Mouse (Mus musculus): ENCODE measurements around the gene Ric8a. TPM values are rescaled to one million over a fixed set of nuclear protein-coding genes. Genes with fewer than 3 reads are reported as not detected.

Gene Ric8a
- polyA plus RNA-seq, 1 experiment from 2014 or later: 76.0 TPM

DNA sequence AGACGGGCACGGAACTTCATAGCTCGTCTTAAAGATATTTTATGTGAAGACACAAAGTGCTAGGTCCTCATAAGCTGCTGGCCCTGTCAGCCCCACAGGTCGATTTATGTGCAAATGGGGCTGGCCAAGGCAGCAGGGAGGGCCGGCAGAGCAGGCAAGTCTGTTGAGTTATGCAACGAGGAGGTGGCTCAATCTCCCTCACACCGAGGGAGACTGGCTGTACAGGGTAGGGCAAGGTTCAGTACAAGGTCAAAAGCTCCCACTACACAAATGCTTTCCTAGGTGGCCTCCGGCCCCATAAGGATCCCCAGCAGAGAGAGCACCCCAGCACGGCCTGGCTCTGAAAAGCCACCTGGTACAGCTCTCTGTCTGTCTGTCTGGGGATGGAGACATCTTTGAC is 3.4 kb upstream of the Ric8a start:
- no peak overlapping the region for H3K4me3 ChIP-seq (ENCODE audit: low read depth, low read length)
- no peaks in the 10 kb centered on the region for H3K27me3 ChIP-seq (replicated peaks; ENCODE audit: control insufficient read depth, insufficient read depth, low read length)
- H3K9ac ChIP-seq (ENCODE audit: low read depth, low read length): no peak overlapping the region
- DNase-seq (ENCODE audit: low spot score) (no peak), ATAC-seq (ENCODE audit: low read depth) (no peak)
- H3K9me3 ChIP-seq (ENCODE audit: control insufficient read depth, low read length): no peaks in the 10 kb centered on the region
- 85% methylated on average over 9 of the region's 9 CpGs for WGBS
- H3K36me3 ChIP-seq (ENCODE audit: control insufficient read depth, insufficient read depth, low read length): peaks cover 36% of the 10 kb centered on the region
- no peak overlapping the region for H3K4me2 ChIP-seq (ENCODE audit: low read depth, low read length)
- H3K4me1 ChIP-seq (ENCODE audit: control insufficient read depth, insufficient read depth, low read length): peaks cover 16% of the 10 kb centered on the region
- no peak overlapping the region for H3K27ac ChIP-seq (replicated peaks; ENCODE audit: low read depth, low read length)

GRCm38 (mm10) chr7:140854483-140854882 is 2.3 kb upstream of the Ric8a start:
- no peaks in the 10 kb centered on the region for H3K9me3 ChIP-seq (ENCODE audit: control insufficient read depth, low read length)
- H3K4me2 ChIP-seq (ENCODE audit: low read depth, low read length): no peak overlapping the region
- H3K4me3 ChIP-seq (ENCODE audit: low read depth, low read length): no peak overlapping the region
- H3K36me3 ChIP-seq (ENCODE audit: control insufficient read depth, insufficient read depth, low read length): peaks cover 46% of the 10 kb centered on the region
- H3K4me1 ChIP-seq (ENCODE audit: control insufficient read depth, insufficient read depth, low read length): peaks cover 21% of the 10 kb centered on the region
- no peaks in the 10 kb centered on the region for H3K27me3 ChIP-seq (replicated peaks; ENCODE audit: control insufficient read depth, insufficient read depth, low read length)
- ATAC-seq (ENCODE audit: low read depth) (no peak), DNase-seq (ENCODE audit: low spot score) (no peak)
- WGBS: 95% methylated on average over 18 of the region's 18 CpGs
- no peak overlapping the region for H3K9ac ChIP-seq (ENCODE audit: low read depth, low read length)
- H3K27ac ChIP-seq (replicated peaks; ENCODE audit: low read depth, low read length): no peak overlapping the region

DNA sequence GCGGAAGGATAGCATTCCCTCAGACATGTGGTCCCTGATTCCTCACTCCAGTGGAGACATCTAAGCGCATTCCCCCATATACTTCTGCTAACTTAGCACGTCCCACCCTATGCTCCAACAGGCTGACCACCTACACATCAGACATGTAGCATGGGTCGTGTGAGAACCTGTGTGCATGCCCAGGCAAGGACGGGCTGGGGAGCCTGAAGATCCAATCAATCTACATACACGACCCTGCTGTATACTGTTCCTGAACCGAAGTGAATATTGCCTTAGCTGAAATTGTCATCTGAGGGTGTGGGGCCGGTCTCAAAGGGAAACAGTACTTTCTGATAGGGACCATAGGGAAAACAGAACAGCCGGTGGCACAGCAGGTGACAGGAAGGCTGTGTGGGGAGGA is 1.6 kb upstream of the Ric8a start:
- ATAC-seq (ENCODE audit: low read depth): no peak
- Histone ChIP-seq H3K36me3 (ENCODE audit: control insufficient read depth, insufficient read depth, low read length) (peaks cover 53% of the 10 kb centered on the region), H3K27me3 (replicated peaks; ENCODE audit: control insufficient read depth, insufficient read depth, low read length) (no peaks in the 10 kb centered on the region)

DNA sequence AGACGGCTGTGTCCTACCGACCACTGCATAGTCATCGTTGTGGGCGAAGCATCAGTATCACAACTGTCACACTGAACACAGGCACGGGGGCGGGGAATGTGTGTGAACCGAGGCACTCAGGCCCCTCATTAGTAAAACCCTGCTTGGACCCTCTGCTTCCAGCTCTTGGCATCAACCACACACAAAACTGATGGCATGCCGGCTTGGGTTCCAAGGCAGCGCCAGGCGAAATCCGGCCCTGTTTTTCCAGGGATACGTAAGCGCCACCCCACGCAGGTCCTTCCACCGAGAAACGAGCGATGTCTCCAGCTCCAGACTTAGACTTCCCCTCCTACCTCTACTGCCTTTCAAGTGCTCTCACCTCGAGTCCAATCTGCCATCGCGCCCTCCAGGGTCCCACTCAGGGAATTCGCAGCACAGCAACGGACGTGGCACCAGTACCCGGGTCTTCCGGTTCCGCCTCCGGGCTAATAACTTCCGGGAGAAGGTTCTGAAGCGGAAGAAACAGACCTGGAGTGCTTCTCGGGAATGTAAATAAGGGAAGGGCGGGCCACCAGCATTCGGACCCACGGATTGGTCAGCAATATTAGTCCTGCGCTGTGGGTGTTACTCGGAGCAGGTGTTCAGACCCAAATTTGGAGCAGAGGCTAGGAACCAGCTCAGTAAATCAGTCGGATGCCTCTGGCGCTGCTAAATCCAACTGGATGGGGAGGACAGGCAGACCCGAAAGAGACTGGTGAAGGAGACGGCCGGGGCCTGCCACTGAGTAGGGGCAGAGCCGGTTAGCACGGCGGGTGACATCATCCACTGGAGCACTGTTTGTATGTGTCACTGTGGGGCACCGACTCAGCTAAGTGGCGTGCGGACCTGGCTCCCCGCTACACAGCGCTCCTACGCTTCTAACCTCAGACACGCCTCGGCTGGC is 635 bp upstream of the Ric8a start, which contains the start of gene Gm45785:
Gene Gm45785, minus strand, starts transcription at position 472 of the 925 bp plus-strand sequence.
- Histone ChIP-seq H3K4me3 (ENCODE audit: low read depth, low read length) (peak within 1 kb of the TSS; percentile 89), H3K36me3 (ENCODE audit: control insufficient read depth, insufficient read depth, low read length) (peaks cover 62% of the 10 kb centered on the region), H3K9ac (ENCODE audit: low read depth, low read length) (peak within 1 kb of the TSS; percentile 92), H3K4me2 (ENCODE audit: low read depth, low read length) (peak within 1 kb of the TSS; percentile 97), H3K4me1 (ENCODE audit: control insufficient read depth, insufficient read depth, low read length) (peaks cover 21% of the 10 kb centered on the region), H3K9me3 (ENCODE audit: control insufficient read depth, low read length) (no peaks in the 10 kb centered on the region), H3K27ac (replicated peaks; ENCODE audit: low read depth, low read length) (peak within 1 kb of the TSS; percentile 93), H3K27me3 (replicated peaks; ENCODE audit: control insufficient read depth, insufficient read depth, low read length) (no peaks in the 10 kb centered on the region)
- DNase-seq (ENCODE audit: low spot score) (peak; percentile 96), ATAC-seq (ENCODE audit: low read depth) (peak; percentile 83)
- under 1% methylated on average over 45 of the region's 51 CpGs for WGBS

More for the DNA sequence above, 1.6 kb upstream of the Ric8a start:
- Histone ChIP-seq H3K9ac (ENCODE audit: low read depth, low read length) (peak overlapping the region; percentile 92), H3K27ac (replicated peaks; ENCODE audit: low read depth, low read length) (peak overlapping the region; percentile 93; the same call in 1 of the 2 replicates), H3K9me3 (ENCODE audit: control insufficient read depth, low read length) (no peaks in the 10 kb centered on the region), H3K4me3 (ENCODE audit: low read depth, low read length) (peak overlapping the region; percentile 89), H3K4me2 (ENCODE audit: low read depth, low read length) (peak overlapping the region; percentile 97), H3K4me1 (ENCODE audit: control insufficient read depth, insufficient read depth, low read length) (peaks cover 21% of the 10 kb centered on the region)
- 72% methylated on average over 9 of the region's 9 CpGs for WGBS
- DNase-seq (ENCODE audit: low spot score): no peak

DNA sequence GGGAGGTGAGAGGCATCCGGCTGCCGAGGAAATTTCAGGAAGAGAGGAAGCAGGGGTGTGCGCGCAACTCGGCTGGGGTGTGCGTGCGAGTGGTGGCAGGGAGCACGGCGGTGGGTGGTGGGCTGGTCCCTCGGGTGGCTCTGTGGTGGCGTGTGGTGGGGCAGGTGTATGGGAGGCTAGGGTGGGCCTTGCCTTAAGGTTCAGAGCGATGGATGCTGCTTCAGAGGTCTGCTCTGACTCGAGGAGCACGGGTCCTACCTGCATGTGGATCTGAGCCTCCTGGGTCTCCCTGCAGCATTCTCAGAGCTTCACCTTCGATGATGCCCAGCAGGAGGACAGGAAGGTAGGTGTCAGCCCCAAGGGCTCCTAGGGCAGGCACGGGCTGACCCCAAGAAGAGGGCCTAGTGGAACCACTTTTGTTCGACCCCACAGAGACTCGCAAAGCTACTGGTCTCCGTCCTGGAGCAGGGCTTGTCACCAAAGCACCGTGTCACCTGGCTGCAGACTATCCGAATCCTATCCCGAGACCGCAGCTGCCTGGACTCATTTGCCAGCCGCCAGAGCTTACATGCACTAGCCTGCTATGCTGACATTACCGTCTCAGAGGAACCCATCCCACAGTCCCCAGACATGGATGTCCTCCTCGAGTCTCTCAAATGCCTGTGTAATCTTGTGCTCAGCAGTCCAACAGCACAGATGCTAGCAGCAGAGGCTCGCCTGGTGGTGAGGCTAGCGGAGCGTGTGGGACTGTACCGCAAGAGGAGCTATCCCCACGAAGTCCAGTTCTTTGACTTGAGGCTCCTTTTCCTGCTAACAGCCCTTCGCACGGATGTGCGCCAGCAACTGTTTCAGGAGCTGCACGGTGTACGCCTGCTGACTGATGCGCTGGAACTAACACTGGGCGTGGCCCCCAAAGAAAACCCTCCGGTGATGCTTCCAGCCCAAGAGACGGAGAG is 1.1 kb downstream of the Ric8a start, which contains the start of gene Bet1l:
Gene Bet1l, minus strand, starts transcription at position 28 of the 956 bp plus-strand sequence.
- Histone ChIP-seq H3K4me2 (ENCODE audit: low read depth, low read length) (peak within 1 kb of the TSS; percentile 97), H3K9me3 (ENCODE audit: control insufficient read depth, low read length) (no peaks in the 10 kb centered on the region), H3K4me3 (ENCODE audit: low read depth, low read length) (peak within 1 kb of the TSS; percentile 89), H3K4me1 (ENCODE audit: control insufficient read depth, insufficient read depth, low read length) (peaks cover 21% of the 10 kb centered on the region), H3K36me3 (ENCODE audit: control insufficient read depth, insufficient read depth, low read length) (peaks cover 64% of the 10 kb centered on the region), H3K9ac (ENCODE audit: low read depth, low read length) (peak within 1 kb of the TSS; percentile 92), H3K27ac (replicated peaks; ENCODE audit: low read depth, low read length) (peak within 1 kb of the TSS; percentile 93), H3K27me3 (replicated peaks; ENCODE audit: control insufficient read depth, insufficient read depth, low read length) (no peaks in the 10 kb centered on the region)
- WGBS: 44% methylated on average over 34 of the region's 40 CpGs
- ATAC-seq (ENCODE audit: low read depth): peak; percentile 15
- no peak for DNase-seq (ENCODE audit: low spot score)

- Histone ChIP-seq H3K4me1 (ENCODE audit: control insufficient read depth, insufficient read depth, low read length) (peaks cover 21% of the 10 kb centered on the region), H3K9me3 (ENCODE audit: control insufficient read depth, low read length) (no peaks in the 10 kb centered on the region), H3K4me2 (ENCODE audit: low read depth, low read length) (peak overlapping the region; percentile 97), H3K27ac (replicated peaks; ENCODE audit: low read depth, low read length) (no peak overlapping the region), H3K36me3 (ENCODE audit: control insufficient read depth, insufficient read depth, low read length) (peaks cover 64% of the 10 kb centered on the region), H3K4me3 (ENCODE audit: low read depth, low read length) (peak overlapping the region; percentile 89), H3K27me3 (replicated peaks; ENCODE audit: control insufficient read depth, insufficient read depth, low read length) (no peaks in the 10 kb centered on the region), H3K9ac (ENCODE audit: low read depth, low read length) (peak overlapping the region; percentile 92; the same call in 1 of the 2 replicates)
- ATAC-seq (ENCODE audit: low read depth) (no peak), DNase-seq (ENCODE audit: low spot score) (no peak)
- WGBS: 94% methylated on average over 8 of the region's 8 CpGs
These were observed 2.0 kb downstream of the Ric8a start for GRCm38 (mm10) chr7:140858746-140859145.

GRCm38 (mm10) chr7:140859997-140860396 is 3.2 kb downstream of the Ric8a start:
- Histone ChIP-seq H3K27me3 (replicated peaks; ENCODE audit: control insufficient read depth, insufficient read depth, low read length) (no peaks in the 10 kb centered on the region), H3K9ac (ENCODE audit: low read depth, low read length) (no peak overlapping the region), H3K4me2 (ENCODE audit: low read depth, low read length) (no peak overlapping the region), H3K4me3 (ENCODE audit: low read depth, low read length) (no peak overlapping the region), H3K4me1 (ENCODE audit: control insufficient read depth, insufficient read depth, low read length) (peaks cover 20% of the 10 kb centered on the region), H3K9me3 (ENCODE audit: control insufficient read depth, low read length) (no peaks in the 10 kb centered on the region), H3K27ac (replicated peaks; ENCODE audit: low read depth, low read length) (no peak overlapping the region), H3K36me3 (ENCODE audit: control insufficient read depth, insufficient read depth, low read length) (peaks cover 59% of the 10 kb centered on the region)
- 52% methylated on average over 6 of the region's 6 CpGs for WGBS
- ATAC-seq (ENCODE audit: low read depth) (no peak), DNase-seq (ENCODE audit: low spot score) (peak; percentile 33)

DNA sequence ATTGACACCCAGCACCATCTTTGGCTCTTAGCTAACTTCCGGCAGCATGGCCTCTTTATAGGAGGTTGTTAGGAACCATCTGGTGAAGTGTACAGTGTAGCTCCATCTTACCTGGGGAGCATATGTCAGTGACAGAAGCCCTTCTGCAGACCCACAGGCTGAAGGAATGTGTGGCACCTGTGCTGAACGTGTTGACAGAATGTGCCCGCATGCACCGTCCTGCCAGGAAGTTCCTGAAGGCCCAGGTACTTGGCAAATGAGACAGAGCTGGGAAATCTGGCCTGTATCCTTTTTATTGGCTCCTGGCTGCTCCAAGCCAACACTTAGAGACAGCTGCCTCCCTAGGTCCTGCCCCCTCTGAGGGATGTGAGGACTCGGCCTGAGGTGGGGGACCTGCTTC is 4.0 kb downstream of the Ric8a start:
- H3K9me3 ChIP-seq (ENCODE audit: control insufficient read depth, low read length): no peaks in the 10 kb centered on the region
- no peak overlapping the region for H3K4me3 ChIP-seq (ENCODE audit: low read depth, low read length)
- H3K9ac ChIP-seq (ENCODE audit: low read depth, low read length): no peak overlapping the region
- H3K36me3 ChIP-seq (ENCODE audit: control insufficient read depth, insufficient read depth, low read length): peaks cover 59% of the 10 kb centered on the region
- no peak for DNase-seq (ENCODE audit: low spot score)
- H3K4me2 ChIP-seq (ENCODE audit: low read depth, low read length): no peak overlapping the region
- no peak overlapping the region for H3K27ac ChIP-seq (replicated peaks; ENCODE audit: low read depth, low read length)
- H3K27me3 ChIP-seq (replicated peaks; ENCODE audit: control insufficient read depth, insufficient read depth, low read length): no peaks in the 10 kb centered on the region
- 87% methylated on average over 5 of the region's 5 CpGs for WGBS
- ATAC-seq (ENCODE audit: low read depth): no peak
- H3K4me1 ChIP-seq (ENCODE audit: control insufficient read depth, insufficient read depth, low read length): peaks cover 13% of the 10 kb centered on the region
